Mouse (Mus musculus) embryo, embryonic 9.5 days (tissue): Measurements from ENCODE around the gene Spatc1l.

Experiments
- DNase-seq: peaks from one replicate; pipeline ENCODE4 v3.0.0-alpha.2; 2017; ENCODE audit errors: extremely low spot score

Gene Spatc1l

DNA sequence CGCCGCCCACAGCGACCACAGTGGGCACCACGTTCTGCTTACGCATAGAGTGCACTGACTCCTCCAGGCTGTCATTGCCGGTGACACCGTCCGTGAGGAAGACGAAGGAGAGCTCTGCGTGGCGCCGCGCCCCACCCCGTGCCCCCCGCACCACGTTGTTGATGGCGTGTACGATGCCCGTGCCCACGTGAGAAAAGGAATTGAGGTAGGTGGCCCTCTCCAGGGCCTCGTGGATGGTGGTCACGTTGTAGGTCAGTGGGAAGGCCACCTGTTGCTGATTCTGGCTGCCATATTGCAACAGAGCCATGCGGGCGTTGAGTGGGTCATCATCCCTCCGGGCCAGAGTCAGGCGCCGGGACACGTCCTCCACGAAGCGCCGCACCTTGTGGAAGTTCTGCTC lies 34.3 kb downstream of the Spatc1l start:
- DNase-seq = no peak

DNA sequence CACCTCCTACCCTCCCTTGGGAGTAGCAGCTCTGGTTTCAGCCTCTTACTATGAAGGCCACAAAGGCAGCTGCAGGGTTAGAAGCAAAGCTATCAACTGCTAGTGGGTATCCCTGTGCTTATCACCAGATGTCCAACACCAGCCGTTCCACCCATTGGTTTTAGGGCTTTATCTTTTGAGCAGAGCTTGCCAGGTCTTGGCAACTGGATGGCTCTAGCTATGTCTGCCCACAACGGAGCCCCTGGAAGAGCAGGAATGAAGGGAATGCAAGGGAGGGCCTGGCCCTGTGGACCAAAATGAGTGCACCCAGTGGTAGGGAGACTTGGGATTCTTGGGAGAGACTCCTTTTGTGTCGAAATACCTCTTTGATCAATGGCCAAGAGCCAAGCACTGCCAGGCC lies 40.6 kb downstream of the Spatc1l start:
- no peak for DNase-seq

DNA sequence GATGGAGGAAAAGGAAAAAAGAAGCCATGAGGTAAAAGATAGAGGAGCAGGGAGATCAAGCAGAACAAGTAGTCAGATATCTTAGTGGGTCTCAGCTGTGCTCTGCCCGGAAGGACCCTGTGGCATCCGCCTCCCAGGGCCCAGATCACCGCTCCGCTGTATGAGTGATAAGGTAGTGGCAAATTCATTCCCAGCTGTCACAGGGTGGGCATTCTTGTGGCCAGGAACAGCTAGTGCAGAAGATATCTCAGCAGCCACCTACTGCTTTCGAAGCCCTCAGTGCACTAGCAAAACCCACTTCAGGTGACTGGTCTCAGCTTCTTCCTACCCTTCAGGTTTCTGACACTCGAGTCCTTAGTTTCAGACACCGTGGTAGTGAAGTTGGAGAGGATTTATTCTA lies 50.4 kb downstream of the Spatc1l start:
- no peak for DNase-seq
